Mouse (Mus musculus) frontal cortex, postnatal 36 days (tissue): Measurements from ENCODE around the gene Gm17079.
"Not testable (repeated sequence)": the region's sequence is repeated elsewhere in the genome, so short reads cannot be mapped to it uniquely, and the experiment has no call there.

Source experiments
- DNase-seq, 2 experiments: peaks; one replicate each; pipeline ENCODE4 v3.0.0; 2022; ENCODE audit warnings: low spot score in 2 of 2

Gm17079 gene

DNA sequence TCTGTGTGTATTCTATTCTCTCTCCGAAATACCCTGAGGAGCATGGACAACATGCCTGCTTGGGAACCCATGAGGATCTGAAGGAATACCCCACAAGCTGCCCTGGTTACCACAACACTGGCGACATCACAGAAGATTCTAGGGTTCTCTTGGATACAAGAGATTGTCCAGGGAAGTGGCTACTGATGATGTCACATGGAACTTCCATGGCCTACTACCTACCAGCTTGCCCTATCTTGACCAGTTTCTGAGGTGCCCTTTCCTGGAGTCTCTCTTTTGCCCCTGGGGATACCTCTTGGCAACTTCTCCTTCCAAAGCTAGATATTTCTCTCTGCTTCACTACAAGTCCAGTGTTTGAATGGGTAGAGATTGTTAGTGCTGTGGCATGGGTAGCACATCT lies at the start of gene Gm17079:
Gm17079 (minus strand) TSS at position 101 of the 400 bp plus-strand sequence.
- not testable (repeated sequence) for DNase-seq

DNA sequence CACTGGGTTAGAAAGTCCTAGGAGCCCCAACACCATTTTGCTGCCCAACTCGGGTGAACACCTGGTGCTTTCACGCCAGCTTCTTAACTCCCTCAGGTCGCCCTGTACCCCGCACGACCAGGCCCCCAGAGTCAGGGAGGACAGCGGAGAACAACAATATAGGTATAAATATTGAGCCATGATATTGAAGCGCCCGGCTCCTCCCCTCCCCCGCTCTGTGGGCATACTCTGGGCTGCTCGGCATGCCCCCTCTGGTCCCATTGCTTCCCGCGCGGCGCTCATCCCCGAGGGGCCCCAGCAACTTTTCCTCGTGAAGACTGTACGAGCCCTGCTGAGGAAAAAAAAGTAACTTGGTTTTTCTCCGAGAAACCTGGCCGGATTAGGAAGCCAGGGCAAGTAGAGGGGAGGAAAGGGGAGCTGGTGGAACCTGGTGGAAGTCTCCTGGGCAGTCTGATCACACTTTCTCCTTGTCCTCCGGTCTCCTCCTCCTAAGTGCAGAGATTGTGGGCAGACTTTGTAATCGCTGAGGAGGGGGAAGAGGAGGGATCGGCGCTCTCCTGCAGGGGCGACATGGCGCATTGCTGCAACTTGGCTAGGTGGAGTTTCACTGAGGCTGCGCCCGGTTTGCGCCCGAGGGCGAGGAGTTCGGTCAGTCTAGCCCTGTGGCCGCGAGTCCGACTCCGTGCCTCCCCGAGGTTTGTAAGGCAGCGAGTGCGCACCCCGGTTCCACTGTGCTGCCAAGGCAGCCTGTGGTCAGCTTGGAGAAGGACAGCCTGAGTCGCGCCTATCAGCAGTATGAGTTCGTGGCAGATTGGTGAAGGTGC lies 45.3 kb upstream of the Gm17079 start:
- no peak for DNase-seq

DNA sequence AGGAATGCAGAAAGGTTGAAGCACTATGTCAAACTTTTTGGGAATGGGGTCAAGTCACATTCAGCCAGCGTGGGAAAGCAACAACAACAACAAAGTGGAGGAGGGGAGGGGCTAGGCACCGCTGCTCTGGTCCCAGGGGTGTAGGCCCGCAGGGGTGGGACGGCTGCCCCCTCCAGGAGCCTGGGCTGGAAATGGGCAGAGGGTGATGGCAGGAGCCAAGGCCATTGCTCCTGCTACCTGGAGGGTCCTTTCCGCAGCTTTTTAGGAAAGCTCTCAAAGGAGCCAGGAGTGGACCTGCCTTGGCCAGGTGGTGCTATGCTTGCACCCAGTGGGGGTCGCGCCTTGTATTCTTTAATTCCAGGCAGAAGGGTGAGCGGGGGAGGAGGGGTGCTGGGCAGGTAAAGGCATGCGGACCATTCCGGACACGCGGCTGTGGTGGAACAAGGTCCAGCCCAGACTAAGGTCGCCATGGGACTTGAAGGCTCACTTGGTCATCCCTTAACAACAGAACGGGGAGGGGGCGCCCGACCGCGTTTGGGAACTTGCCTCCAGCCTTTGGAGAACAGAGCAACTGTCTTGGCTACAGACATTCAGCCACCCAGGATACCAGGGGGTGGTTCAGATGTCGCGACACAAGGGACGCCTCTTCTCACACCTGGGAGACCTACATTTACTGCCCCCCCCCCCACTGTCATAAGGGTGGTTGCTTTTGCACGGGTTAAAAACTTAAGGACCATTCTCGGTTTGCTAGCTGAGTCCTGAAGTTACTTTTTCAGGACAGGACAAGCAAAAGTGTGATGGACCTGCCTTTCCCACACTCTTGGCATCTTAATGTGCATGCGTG lies 44.1 kb upstream of the Gm17079 start:
- no peak for DNase-seq

DNA sequence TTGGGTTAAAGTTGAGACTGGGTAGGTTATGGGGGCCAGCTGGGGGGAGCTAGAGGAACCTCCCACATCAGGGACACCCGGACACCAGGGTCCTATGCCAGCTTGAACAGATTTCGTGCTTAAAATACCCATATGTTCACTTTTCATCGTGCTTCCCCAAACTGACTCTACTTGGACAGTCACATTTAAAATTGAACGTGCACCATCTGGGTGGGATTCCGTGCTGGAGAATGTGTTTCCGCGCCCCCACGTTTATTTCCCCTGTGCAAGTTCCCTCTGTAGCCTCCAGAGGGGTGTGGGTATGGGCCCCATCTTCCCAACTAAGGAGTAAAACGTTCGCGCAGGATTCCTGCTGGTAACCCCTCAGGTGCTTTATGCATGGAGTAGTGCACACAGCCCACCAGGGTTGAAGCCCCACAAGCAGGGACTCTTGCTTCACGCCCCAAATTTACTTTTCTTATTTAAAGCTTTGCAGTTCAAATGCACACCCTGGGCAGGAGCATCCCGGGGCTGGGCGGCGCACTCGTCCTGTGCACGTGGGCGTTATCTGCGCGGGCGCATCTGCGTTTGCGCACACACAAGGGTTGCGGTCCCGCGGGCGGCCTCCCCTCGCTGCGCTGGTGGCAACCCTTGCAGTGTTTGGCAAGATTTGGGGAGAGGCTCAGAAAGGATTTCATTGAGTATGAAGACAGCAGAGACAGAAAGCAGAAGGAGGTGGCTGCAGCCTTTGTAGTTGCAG lies 43.3 kb upstream of the Gm17079 start:
- DNase-seq, result peak; percentile 13 to 34

DNA sequence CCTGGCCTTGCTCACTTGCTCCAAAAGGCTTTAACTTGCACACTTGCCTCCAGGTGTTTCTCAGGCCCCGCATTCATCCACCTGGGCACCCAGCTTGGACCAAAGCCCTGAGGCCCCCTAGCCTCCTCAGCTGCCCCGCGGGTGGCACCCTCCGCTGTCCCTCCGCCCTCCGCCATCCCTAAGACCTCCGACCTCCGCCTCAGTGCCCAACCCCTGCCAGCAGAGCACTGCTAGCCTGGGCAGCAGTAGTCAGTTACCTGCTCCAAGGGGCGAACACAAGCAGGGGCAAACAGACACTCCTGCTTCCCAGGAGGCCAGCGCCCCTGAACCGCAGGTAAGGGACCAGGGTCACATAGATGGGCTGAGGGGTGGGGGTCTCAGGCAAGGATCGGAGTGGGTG lies 42.7 kb upstream of the Gm17079 start:
- DNase-seq, result no peak

- no peak for DNase-seq
These were observed 21.8 kb upstream of the Gm17079 start, which contains the start of gene Gm5800 for GRCm38 (mm10) chr14:51717083-51717482. Gene Gm5800 (minus strand): TSS chr14:51717183.

DNA sequence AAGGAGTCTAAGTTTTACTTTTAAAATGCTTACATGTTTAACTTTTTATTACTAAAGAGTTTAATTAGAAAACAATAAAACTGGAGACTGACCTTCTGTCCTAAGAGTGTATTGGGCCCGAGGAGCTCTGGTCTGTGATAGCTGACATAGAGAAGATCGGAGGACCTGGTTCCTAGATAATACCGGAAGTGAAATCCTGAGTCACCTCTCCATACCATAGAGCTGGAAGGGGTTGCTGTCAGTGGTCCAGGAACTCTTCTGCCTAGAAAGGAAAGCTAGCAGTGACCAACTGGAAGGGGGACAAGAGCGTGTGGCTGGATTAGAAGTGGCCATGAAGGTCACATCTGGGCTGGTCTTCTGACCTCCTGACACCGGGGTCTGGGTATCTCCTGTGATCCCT lies 18.0 kb downstream of the Gm17079 start:
- DNase-seq, result no peak
